Mouse (Mus musculus) T-helper 1 cell (primary cell): ENCODE results near the gene Rarres2.

Source experiments
- in situ Hi-C: fragments of 300-600 bp; cut with MboI, MseI; formaldehyde crosslinking; loops from one replicate; pipeline ENCODE4 v1.15.1; 2025; ENCODE audit warnings: high pct_unique_total_duplicates

The Rarres2 gene

GRCm38 (mm10) chr6:48581257-48581656, 8.7 kb upstream of the Rarres2 start:
- in situ Hi-C loops = no loop called here

DNA sequence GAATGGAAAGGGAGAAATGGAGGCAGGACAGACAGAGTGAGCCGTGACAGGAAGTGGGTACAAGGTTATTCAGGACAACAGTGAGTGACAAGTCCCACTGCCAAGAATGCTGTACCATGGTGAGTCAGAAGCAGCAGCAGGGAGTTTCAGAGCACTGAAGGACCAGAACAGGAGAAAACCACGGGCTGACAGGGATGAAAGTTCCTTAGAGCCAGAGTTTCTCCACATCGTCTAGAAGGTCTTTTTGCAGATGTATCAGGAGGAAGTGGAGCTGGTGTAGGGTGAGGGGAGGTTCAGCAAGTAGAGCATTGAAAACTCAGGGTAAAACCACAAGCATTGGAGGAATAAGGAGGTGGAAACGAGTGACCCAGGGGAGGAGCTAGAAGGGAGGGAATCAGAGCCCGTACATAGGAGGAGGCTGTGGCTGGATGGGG, 6.6 kb upstream of the Rarres2 start:
- in situ Hi-C loops = no loop called here

- in situ Hi-C loops = no loop called here
Observed at GRCm38 (mm10) chr6:48578736-48579135, 6.1 kb upstream of the Rarres2 start.

GRCm38 (mm10) chr6:48573981-48574380, 1.4 kb upstream of the Rarres2 start:
- in situ Hi-C loops = no loop called here

DNA sequence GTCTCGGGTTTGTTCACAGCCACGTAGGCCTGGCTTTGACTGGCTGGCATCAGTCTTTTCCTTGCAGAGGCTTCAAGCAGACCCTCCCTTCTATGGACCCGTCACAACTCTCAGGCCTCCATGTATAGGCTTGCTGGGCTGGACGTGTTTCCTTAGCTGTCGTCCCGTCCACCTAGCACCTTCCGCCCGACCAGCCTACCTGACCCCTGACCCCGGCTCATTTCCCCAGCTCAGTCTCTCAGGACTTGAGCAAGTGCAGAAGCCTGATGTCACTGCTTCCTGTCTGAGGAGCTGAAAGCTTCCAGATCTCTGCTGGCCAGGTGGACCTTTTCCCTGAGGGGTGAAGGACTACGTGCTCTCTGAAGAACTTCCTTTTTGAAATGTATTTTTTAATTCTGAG, 691 bp upstream of the Rarres2 start:
- in situ Hi-C loops = no loop called here

DNA sequence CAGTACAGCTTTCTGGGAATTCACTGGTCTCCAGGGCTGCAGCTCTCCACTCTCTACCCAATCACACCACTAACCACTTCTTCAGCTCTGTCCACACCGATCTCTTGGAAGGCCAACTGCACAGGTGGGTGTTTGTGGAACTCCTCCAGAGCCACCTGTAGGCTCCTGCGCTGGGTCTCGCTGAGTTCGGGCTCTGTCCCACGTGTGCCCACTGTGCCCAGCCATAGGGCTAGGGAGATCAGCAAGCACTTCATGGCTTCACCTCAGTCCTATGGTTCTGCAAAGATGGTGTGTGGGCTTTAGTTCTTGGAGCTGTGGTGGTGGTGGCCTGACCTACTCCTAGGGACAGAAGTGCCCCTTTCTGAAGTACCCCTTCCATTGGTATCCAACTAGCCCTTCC, 575 bp downstream of the Rarres2 start:
- in situ Hi-C loops = no loop called here

DNA sequence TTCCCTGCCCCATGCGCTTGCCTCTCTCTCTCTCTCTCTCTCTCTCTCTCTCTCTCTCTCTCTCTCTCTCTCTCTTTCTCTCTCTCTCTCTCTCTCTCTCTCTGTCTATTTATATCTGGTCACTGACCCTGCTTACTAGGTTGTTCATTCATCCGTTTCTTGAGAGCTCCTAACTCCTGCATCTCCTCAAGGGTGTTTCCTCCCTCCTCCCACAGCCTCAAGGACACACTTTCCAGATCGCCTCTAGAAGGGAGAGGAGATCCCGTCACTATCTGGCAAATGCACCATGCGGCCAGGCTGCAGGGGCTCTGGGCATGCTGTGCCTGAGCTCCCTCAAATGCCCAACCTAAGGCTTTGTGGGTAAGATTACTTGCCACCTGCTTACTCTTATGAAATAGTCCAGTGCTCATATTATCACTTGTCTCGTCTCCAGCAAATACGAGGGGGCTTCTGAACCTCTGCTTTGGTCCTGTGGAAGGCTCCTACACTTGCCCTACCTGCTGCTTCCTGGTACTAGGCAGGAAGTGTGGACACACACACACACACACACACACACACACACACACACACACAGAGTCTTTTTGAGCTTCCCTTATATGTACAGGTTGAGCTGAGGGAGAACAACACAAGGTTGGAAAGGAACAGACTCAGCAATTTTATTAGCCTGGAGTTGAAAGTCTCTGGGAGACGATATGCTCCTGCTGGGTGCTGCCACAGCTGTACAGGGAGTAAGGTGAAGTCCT, 3.4 kb downstream of the Rarres2 start:
- in situ Hi-C loops = no loop called here

DNA sequence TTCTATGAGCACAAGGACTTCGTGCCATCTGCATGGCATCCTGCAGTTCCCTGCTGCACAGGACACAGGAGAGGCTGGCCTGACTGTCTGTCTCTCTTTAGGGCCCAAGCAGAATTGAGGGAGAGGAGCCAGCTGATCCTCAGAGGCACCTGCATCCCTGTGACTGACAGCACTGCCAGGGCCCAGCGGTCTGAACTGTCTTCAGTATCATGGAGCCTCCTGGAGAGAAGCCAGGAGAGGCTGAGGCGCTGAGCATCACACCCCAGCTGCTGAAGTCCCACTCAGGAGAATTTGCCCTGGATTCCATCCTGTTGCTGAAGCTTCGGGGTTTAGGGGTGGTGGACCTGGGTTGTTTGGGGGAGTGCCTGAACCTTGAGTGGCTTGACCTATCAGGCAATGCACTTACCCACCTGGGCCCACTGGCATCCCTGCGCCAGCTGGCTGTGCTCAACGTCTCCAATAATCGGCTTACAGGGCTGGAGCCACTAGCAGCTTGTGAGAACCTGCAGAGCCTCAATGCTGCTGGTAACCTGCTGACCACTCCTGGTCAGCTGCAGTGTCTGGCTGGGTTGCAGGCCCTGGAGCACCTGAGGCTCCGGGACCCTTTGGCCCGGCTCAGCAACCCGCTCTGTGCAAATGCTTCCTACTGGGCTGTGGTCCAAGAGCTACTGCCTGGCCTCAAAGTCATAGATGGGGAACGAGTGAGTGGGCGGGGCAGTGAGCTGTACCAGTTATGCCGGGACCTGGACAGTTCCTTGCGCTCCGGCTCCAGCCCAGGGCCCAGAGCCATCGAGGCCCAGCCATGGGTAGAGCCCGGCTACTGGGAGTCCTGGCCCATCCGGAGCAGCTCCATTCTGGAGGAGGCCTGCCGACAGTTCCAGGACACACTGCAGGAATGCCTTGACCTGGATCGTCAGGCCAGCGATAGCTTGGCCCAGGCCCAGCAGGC, 4.3 kb downstream of the Rarres2 start:
- in situ Hi-C loops = no loop called here

DNA sequence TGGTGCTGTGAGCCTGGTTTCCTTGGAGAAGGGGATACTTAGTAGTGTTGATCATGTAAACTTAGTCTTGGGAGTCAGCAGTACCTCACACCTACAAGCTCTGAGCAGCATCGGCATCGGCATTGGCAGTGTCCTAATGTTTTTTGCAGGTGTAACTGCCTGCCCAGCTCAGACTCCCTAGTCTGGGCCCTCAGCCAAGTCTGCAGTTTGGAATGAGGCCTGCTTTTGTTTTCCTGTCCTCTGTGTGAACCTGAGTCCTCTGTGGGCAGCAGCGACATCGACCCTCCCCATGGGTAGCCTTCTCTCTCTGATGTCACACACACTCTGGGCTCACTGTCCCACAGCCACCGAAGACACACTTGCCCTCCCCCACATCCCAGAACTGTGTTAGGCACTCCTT, 6.3 kb downstream of the Rarres2 start:
- in situ Hi-C loops = no loop called here

DNA sequence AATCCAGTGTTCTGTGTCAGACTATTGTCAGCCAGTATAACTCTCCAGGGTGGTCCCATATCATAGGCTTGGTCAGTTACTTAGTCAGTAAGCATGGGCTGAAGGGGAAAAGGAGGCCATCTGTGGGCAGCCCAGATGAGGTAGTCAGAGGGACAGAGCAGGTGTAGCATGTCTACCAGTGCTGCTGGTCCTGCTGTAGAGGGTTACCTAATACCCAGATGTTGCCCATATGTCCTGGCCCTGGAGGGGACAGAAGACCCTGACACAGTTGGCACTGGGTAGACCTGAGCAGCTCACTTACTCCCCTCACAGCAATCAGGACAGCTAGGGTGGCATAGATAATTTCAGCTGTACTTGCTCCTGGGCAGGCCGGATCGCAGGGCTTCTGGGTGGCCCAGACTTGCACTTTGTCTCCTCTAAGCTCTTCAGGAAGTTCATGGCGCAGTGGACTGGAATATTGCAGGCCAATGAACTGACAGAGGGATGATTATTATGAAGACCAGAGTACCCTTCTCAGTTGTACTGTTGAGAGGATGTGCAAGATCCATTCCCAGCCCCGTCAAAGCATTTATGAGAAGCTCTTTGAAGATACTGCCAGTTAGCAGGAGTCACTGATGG, 6.8 kb downstream of the Rarres2 start:
- in situ Hi-C loops = no loop called here

DNA sequence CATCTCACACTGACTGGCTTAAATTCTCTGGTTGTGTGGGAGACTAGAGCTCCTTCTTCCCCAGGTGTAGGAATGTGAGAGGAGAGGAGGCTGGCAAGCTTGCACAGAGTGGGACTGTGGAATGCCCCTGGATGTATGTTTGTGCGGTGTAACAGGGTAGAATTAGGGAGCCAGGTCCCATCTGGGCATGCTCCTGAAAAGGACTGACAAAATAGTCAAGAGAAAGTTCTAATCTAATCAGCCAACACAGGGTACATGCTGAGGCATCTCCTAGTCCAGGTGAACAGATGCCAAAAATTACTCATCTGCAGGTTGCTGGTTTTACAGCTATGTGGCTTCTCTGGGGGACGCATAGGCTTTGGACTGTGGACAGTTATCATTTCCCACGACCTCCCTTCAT, 16.6 kb downstream of the Rarres2 start:
- in situ Hi-C loops = no loop called here

DNA sequence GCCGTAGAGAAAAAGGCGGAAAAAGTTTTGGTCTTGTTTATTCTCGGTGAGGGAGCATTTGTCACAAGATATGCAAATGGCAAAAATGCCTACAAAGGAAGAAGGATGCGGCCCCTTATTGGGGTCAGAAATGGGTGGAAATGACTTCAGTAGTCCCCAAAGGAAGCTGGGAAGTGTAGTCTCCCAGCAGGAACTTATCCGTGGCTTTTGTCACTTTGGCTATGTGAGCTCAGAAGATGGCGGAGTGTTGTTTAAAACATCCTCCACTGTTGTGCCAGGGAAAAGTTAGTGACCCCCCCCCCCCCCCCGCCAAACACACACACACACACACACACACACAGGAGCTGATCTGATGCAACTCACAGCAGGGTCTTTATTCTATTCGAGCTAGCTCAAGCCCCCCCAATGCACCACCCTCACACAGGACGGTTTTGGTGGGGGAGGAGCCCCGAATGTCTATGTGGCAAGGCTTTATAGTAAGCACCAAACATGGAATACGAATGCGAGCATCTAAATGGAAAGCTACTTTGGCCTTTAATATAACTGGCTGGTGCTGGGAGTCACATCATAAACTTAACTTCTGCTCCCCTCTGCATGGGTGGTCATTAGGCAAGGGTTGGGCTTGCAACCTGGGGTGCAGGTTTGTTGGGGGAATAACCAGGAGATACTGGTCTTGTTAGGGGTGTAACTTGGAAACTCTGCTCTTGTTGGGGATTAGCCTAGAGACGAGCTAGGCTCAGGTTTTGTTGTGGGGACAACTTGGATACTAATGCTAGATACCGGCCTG, 17.3 kb downstream of the Rarres2 start:
- in situ Hi-C loops = no loop called here

- in situ Hi-C loops = no loop called here
Observed at GRCm38 (mm10) chr6:48554280-48555103, 18.1 kb downstream of the Rarres2 start, which contains the start of gene Lrrc61. Gene Lrrc61 (plus strand): TSS chr6:48554796.

DNA sequence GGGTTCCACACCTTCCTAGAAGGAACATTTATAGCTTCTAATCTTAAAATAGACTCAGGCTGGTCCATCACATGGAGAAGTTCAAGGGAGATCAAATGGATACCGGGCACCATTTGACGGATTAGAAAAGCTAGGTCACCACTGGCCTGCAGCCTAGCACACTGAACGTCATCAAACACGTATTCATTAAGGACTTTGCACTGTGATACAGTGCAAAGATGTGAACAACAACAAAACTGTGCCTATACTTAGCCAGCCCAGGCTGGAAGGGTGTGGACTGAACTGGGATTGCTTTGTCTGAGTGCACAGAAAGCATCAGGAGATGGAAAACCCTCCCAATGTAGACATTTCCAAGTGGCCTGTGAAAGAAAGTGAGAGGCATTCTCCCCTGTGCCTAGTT, 18.8 kb downstream of the Rarres2 start:
- in situ Hi-C loops = no loop called here

- in situ Hi-C loops = no loop called here
Observed at GRCm38 (mm10) chr6:48552918-48553317, 19.7 kb downstream of the Rarres2 start.

- in situ Hi-C loops = no loop called here
Observed at GRCm38 (mm10) chr6:48548314-48548713, 24.3 kb downstream of the Rarres2 start.

DNA sequence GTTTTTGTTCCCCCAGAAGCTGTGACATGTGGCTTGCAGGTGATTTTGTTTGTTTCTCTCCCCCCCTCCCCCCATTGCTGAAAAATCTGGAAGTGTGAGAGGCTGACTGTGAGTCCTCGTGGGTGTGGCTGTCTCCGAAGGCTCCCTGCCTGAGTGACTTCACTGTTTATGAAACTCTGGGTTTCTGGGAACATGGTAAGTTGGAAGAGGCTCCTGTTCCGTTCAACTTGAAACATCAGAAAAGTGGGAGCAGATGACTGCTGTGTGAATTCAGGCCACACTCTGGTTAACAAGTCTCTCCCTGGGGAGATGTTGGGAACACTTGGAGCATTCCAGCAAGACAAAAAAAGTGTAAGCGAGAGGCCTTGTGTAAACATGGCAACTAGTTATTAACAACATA, 25.7 kb downstream of the Rarres2 start:
- in situ Hi-C loops = no loop called here

DNA sequence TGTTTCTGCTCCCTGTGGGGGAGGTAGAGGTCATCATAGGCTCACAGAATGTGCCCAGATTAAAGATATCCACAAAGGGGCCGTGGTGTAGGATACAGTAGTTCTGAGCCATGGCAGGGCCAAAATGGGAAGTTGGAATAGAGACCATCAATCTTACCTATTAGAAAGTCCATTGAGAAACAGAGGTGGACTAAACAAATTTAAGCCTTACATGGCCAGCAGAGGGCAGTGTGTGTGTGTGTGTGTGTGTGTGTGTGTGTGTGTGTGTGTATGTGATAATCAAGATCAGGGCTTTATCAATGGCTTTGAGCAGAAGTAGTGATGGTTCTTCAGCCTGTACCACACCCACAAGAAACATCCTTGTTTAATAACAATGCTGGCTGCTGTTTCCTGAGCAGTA, 26.3 kb downstream of the Rarres2 start:
- in situ Hi-C loops = no loop called here

DNA sequence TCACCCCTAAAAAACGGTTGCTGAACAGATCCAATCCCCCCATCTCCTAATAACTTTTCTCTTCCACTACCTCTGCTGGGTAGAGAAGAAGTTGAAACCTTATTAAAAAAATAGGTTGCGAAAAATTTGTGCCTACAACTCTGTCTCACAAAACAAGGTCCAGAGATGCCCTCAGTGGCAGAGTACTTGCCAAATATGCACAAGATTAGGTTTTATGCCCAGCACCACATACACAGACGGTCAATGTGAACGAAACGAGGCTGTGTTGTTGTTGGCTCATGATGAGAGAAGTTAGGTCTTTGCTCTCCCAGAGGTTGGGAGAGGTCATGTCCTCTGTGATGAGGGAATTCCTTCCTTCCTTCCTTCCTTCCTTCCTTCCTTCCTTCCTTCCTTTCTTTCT, 27.3 kb downstream of the Rarres2 start:
- in situ Hi-C loops = no loop called here

GRCm38 (mm10) chr6:48542631-48543030, 30.0 kb downstream of the Rarres2 start:
- in situ Hi-C loops = no loop called here
